Mouse (Mus musculus): ENCODE measurements around the gene Hdac11. TPM values are rescaled to one million over a fixed set of nuclear protein-coding genes. Genes with fewer than 3 reads are reported as not detected.

The Hdac11 gene
- polyA plus RNA-seq, 1 experiment from 2014 or later: 28.8 TPM

Other genes starting within 250 kb of the Hdac11 start
- gene Iqsec1, start 168.0 kb upstream of the Hdac11 start, polyA plus RNA-seq (2015; fragmentation: Nextera tagmentation; extraction: Ambion mirVana): 16.0 and 16.9 TPM in 2 replicates
- gene Nup210, start 39.8 kb upstream of the Hdac11 start, polyA plus RNA-seq (2015; fragmentation: Nextera tagmentation; extraction: Ambion mirVana): 17.3 and 18.8 TPM in 2 replicates
- gene Fbln2, start 55.8 kb downstream of the Hdac11 start, polyA plus RNA-seq (2015; fragmentation: Nextera tagmentation; extraction: Ambion mirVana): 10.8 and 11.1 TPM in 2 replicates

All from midbrain, embryonic 13.5 days (tissue).